Mouse (Mus musculus) heart, adult 2 months (tissue): Measurements from ENCODE around the gene Lypla2.

Experiments
- CTCF ChIP-seq: fragments of 200-600 bp; IDR thresholded peaks from 2 replicates; pipeline ENCODE4 v1.8.1; 2022; ENCODE audit warnings: antibody characterized with exemption, mild to moderate bottlenecking, moderate library complexity
- EP300 ChIP-seq: fragments of 200-500 bp; IDR thresholded peaks from 2 replicates; pipeline ENCODE4 v1.6.1; 2011; ENCODE audit warnings: low read depth, low read length, control low read depth; ENCODE audit not compliant: insufficient read depth
- POLR2A ChIP-seq: fragments of 200-500 bp; IDR thresholded peaks from 2 replicates; pipeline ENCODE4 v1.6.1; 2011; ENCODE audit warnings: mild to moderate bottlenecking, low read depth, low read length, control low read depth; ENCODE audit not compliant: insufficient read depth

GRCm38 (mm10) chr4:135929828-135930227 is 42.6 kb downstream of the Lypla2 start:
- TF ChIP-seq CTCF = no peak
- no peak for TF ChIP-seq POLR2A
- no peak for TF ChIP-seq EP300
